Mouse (Mus musculus) frontal cortex, postnatal 25 days (tissue): ENCODE results near the gene Syt17.

Experiments
- DNase-seq, 2 experiments: peaks; one replicate each; pipeline ENCODE4 v3.0.0; 2022; ENCODE audit warnings: low spot score in 2 of 2

Syt17 gene

GRCm38 (mm10) chr7:118462818-118463762 lies 15.1 kb upstream of the Syt17 start:
- DNase-seq: no peak

GRCm38 (mm10) chr7:118461400-118462136 lies 13.5 kb upstream of the Syt17 start:
- DNase-seq: no peak

- no peak for DNase-seq
Observed at GRCm38 (mm10) chr7:118453722-118454121, 5.7 kb upstream of the Syt17 start.

- DNase-seq: no peak
Observed at GRCm38 (mm10) chr7:118452940-118453339, 4.9 kb upstream of the Syt17 start.

GRCm38 (mm10) chr7:118447291-118448133 lies 510 bp downstream of the Syt17 start:
- no peak for DNase-seq

- DNase-seq: no peak
Observed at GRCm38 (mm10) chr7:118443895-118444485, 4.0 kb downstream of the Syt17 start.

- no peak for DNase-seq
Observed at GRCm38 (mm10) chr7:118443371-118443770, 4.7 kb downstream of the Syt17 start.

- DNase-seq: no peak
Observed at GRCm38 (mm10) chr7:118441535-118441934, 6.5 kb downstream of the Syt17 start.

GRCm38 (mm10) chr7:118437101-118437802 lies 10.8 kb downstream of the Syt17 start:
- no peak for DNase-seq

- peak; percentile 42 to 52 for DNase-seq
Observed at GRCm38 (mm10) chr7:118428937-118429336, 19.1 kb downstream of the Syt17 start.

GRCm38 (mm10) chr7:118419491-118420180 lies 28.4 kb downstream of the Syt17 start:
- DNase-seq: no peak

GRCm38 (mm10) chr7:118414183-118414582 lies 33.8 kb downstream of the Syt17 start:
- no peak for DNase-seq

GRCm38 (mm10) chr7:118411877-118412276 lies 36.1 kb downstream of the Syt17 start:
- no peak for DNase-seq

- DNase-seq: no peak
Observed at GRCm38 (mm10) chr7:118409421-118409820, 38.6 kb downstream of the Syt17 start.

- DNase-seq: no peak
Observed at GRCm38 (mm10) chr7:118405251-118405650, 42.8 kb downstream of the Syt17 start.

GRCm38 (mm10) chr7:118402576-118403022 lies 45.4 kb downstream of the Syt17 start:
- no peak for DNase-seq

- DNase-seq: no peak
Observed at GRCm38 (mm10) chr7:118401949-118402348, 46.1 kb downstream of the Syt17 start.

- peak; percentile 42 to 52 for DNase-seq
Observed at GRCm38 (mm10) chr7:118399764-118400163, 48.3 kb downstream of the Syt17 start.

GRCm38 (mm10) chr7:118390705-118391104 lies 57.3 kb downstream of the Syt17 start:
- no peak for DNase-seq

GRCm38 (mm10) chr7:118380996-118381395 lies 67.0 kb downstream of the Syt17 start:
- DNase-seq: no peak
